Mouse (Mus musculus) MEL (cell line): ENCODE measurements at regions not wholly inside any gene's neighbourhood (a gene's known extent, or its start where the extent isn't known, plus 50 kb on each side); places are given as distances from the start of the nearest gene placed in this dataset.

Experiments
- DNase-seq: peaks from one replicate; pipeline ENCODE4 v3.0.0; 2011; ENCODE audit warnings: low read depth, low spot score
- H3K27ac ChIP-seq: 2 replicates; pipeline ENCODE4 v1.5.1; 2012; ENCODE audit warnings: low read depth, mild to moderate bottlenecking, control low read depth, low read length, moderate library complexity; ENCODE audit not compliant: control insufficient read depth
- H3K27me3 ChIP-seq, 2 experiments: fragments of 150-350 bp in 1 of 2; sonication (generic) in 1 of 2; 2 replicates each; pipeline ENCODE4 v1.6.1; 2012; ENCODE audit warnings: low read length in 2 of 2, mild to moderate bottlenecking in 2 of 2, improper control_type of control experiment in 1 of 2, moderate library complexity in 1 of 2; ENCODE audit not compliant: insufficient read depth in 2 of 2, control insufficient read depth in 1 of 2
- H3K36me3 ChIP-seq, 2 experiments: 2 replicates each; pipeline ENCODE4 v1.6.1; 2012 to 2014; ENCODE audit warnings: low read length in 2 of 2, improper control_type of control experiment in 1 of 2, inconsistent platforms in 1 of 2, mild to moderate bottlenecking in 1 of 2; ENCODE audit not compliant: insufficient read depth in 2 of 2, control insufficient read depth in 1 of 2
- H3K4me1 ChIP-seq, 2 experiments: fragments of 150-350 bp in 1 of 2; sonication (generic) in 1 of 2; 2 replicates each; pipeline ENCODE4 v1.6.1; 2012; ENCODE audit warnings: low read length in 2 of 2, improper control_type of control experiment in 1 of 2, mild to moderate bottlenecking in 1 of 2; ENCODE audit not compliant: insufficient read depth in 2 of 2, control insufficient read depth in 1 of 2
- H3K4me3 ChIP-seq, 2 experiments: fragments of 150-350 bp in 1 of 2; sonication (generic) in 1 of 2; 2 replicates each; pipeline ENCODE4 v1.5.1; 2012; ENCODE audit warnings: low read depth in 2 of 2, low read length in 2 of 2, mild to moderate bottlenecking in 2 of 2, moderate library complexity in 2 of 2, control low read depth in 1 of 2, improper control_type of control experiment in 1 of 2; ENCODE audit not compliant: control insufficient read depth in 1 of 2, insufficient read depth in 1 of 2
- H3K79me2 ChIP-seq: 2 replicates; pipeline ENCODE4 v1.6.1; 2012; ENCODE audit warnings: mild to moderate bottlenecking, low read length, moderate library complexity; ENCODE audit not compliant: control insufficient read depth, poor library complexity, insufficient read depth
- H3K9ac ChIP-seq: 2 replicates; pipeline ENCODE4 v1.6.1; 2012; ENCODE audit warnings: low read depth, mild to moderate bottlenecking, control low read depth, low read length, moderate library complexity; ENCODE audit not compliant: control insufficient read depth, poor library complexity, severe bottlenecking
- H3K9me3 ChIP-seq: fragments of 150-350 bp; sonication (generic); replicated peaks from 2 replicates; pipeline ENCODE4 v1.6.1; 2012; ENCODE audit warnings: mild to moderate bottlenecking, low read length, improper control_type of control experiment, moderate library complexity; ENCODE audit not compliant: insufficient read depth
- BHLHE40 ChIP-seq: IDR thresholded peaks from 2 replicates; pipeline ENCODE4 v1.6.1; 2012; ENCODE audit warnings: low read depth, mild to moderate bottlenecking, inconsistent platforms, low read length, improper control_type of control experiment, borderline replicate concordance
- CHD2 ChIP-seq: IDR thresholded peaks from 2 replicates; pipeline ENCODE4 v1.6.1; 2011; ENCODE audit warnings: low read length, improper control_type of control experiment
- ELF1 ChIP-seq: IDR thresholded peaks from 2 replicates; pipeline ENCODE4 v1.6.1; 2014; ENCODE audit warnings: low read depth, mild to moderate bottlenecking, inconsistent platforms, low read length, improper control_type of control experiment, moderate library complexity
- EP300 ChIP-seq, 2 experiments: IDR thresholded peaks; 2 replicates each; pipeline ENCODE4 v1.6.1; 2011; ENCODE audit warnings: improper control_type of control experiment in 2 of 2, low read length in 2 of 2, low read depth in 1 of 2, mild to moderate bottlenecking in 1 of 2
- GABPA ChIP-seq: IDR thresholded peaks from 2 replicates; pipeline ENCODE4 v1.6.1; 2012; ENCODE audit warnings: low read depth, mild to moderate bottlenecking, inconsistent platforms, low read length, improper control_type of control experiment, moderate library complexity
- JUND ChIP-seq: IDR thresholded peaks from 2 replicates; pipeline ENCODE4 v1.6.1; 2011; ENCODE audit warnings: low read depth, mild to moderate bottlenecking, improper control_type of control experiment, low read length
- MAFK ChIP-seq: IDR thresholded peaks from 2 replicates; pipeline ENCODE4 v1.6.1; 2011; ENCODE audit warnings: low read depth, mild to moderate bottlenecking, low read length, improper control_type of control experiment, borderline replicate concordance
- MEF2A ChIP-seq: IDR thresholded peaks from 2 replicates; pipeline ENCODE4 v1.6.1; 2014; ENCODE audit warnings: low read depth, mild to moderate bottlenecking, inconsistent platforms, low read length, improper control_type of control experiment; ENCODE audit not compliant: poor library complexity, insufficient replicate concordance, severe bottlenecking; ENCODE audit errors: extremely low read depth
- MYC ChIP-seq: IDR thresholded peaks from 2 replicates; pipeline ENCODE4 v1.6.1; 2011; ENCODE audit warnings: low read depth, mild to moderate bottlenecking, low read length, improper control_type of control experiment, moderate library complexity
- NELFE ChIP-seq: IDR thresholded peaks from 2 replicates; pipeline ENCODE4 v1.6.1; 2011; ENCODE audit warnings: low read depth, low read length, improper control_type of control experiment
- NRF1 ChIP-seq: IDR thresholded peaks from 2 replicates; pipeline ENCODE4 v1.6.1; 2014; ENCODE audit warnings: low read depth, mild to moderate bottlenecking, inconsistent platforms, low read length, improper control_type of control experiment, moderate library complexity; ENCODE audit not compliant: poor library complexity, insufficient read depth, severe bottlenecking
- SIN3A ChIP-seq: IDR thresholded peaks from 2 replicates; pipeline ENCODE4 v1.6.1; 2012; ENCODE audit warnings: low read length, improper control_type of control experiment, inconsistent platforms

DNA sequence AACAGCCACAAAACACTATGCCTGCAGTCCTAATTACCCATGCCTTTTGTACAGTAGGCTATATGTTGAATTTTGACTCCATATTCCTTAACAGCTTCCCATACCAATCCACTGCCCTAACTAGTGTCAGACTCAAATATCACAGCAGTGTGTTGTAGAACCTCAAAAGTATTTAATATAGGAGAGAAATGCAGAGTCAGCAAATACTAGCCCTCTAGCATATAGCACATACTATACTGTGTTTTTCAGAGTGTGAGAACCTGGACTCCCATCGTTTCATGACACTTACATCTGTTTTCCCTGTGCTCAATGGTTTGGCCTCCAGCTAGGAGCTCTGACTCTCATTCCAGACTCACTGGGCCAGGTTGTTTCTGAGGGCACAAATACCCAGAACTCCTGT, 236.1 kb upstream of the Il12b start:
- no peaks in the 10 kb centered on the region for H3K36me3 ChIP-seq
- TF ChIP-seq MEF2A (no peak), MAFK (0 out of 2 replicates have a peak, but pooled peaks have one; percentile 52)
- H3K9me3 ChIP-seq = no peaks in the 10 kb centered on the region
- no peaks in the 10 kb centered on the region for H3K27me3 ChIP-seq
- H3K4me3 ChIP-seq = no peak overlapping the region
- no peak for DNase-seq
- H3K27ac ChIP-seq = no peak overlapping the region
- no peak overlapping the region for H3K9ac ChIP-seq
- no peaks in the 10 kb centered on the region for H3K4me1 ChIP-seq
- no peaks in the 10 kb centered on the region for H3K79me2 ChIP-seq

DNA sequence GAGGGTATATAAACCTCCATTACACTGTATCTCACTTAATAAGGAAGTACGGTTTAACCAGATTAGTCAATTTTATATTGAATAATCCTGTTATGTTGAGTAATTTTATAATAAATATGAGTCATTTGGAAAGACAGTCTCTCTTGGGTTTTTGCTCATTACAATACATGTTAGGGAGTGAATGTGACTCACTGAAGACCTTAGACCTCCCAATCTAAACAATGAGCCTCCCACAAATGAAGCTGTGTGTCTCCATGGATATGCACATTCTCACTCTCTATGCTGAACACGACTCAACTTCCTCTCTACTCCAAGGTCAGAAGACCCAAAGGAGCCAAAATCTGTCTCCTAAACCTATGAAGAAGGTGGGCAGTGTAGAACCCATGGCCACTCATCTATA, 235.7 kb upstream of the Il12b start:
- no peak overlapping the region for H3K4me3 ChIP-seq
- no peaks in the 10 kb centered on the region for H3K36me3 ChIP-seq
- TF ChIP-seq SIN3A (no peak), NELFE (no peak), MEF2A (no peak), BHLHE40 (no peak), EP300 (IDR thresholded peaks at IDR 0.05; ENCODE audit: low read depth in 1 of 2, low read length in 2 of 2) (no peak), GABPA (no peak), MYC (no peak)
- no peaks in the 10 kb centered on the region for H3K9me3 ChIP-seq
- no peak overlapping the region for H3K9ac ChIP-seq
- no peaks in the 10 kb centered on the region for H3K4me1 ChIP-seq
- H3K27me3 ChIP-seq = no peaks in the 10 kb centered on the region
- no peaks in the 10 kb centered on the region for H3K79me2 ChIP-seq
- no peak for DNase-seq
- no peak overlapping the region for H3K27ac ChIP-seq

DNA sequence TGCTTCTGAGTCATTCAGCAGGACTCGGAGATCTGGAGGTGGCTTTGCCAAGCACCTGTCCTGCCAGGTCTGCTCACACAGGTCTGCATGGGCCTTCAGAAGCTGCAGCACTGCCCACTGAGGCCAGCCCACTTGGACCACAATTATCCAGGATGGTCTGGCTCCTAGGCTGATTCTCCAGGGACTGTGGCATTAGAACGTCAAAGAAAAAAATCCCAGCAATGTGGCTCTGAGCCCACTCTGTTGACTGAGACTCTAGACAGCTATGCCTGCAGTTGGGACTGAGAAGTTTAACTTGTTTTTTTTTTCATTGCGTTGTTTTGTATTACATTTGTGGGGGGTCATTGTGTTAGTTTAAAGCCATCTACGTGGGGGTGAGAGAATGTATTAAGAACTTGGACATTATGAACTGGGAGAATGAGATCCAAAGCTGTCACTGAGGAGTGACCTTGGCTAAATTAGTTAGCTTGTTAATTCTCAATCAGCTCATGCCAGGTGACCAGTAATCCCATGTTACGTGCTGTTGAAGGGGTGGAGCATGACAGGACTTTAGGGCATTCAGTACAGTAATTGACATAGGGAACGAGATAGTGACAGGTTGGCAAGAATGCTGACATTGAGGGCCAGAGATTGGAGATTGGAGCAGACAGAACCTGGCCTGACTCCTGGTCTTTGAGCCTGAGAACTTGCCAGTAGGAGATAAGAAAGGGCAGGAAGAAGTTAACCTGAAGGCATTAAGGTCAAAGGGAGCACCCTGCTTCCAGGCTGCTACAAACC, 232.0 kb upstream of the Il12b start:
- Histone ChIP-seq H3K27me3 (no peaks in the 10 kb centered on the region), H3K9ac (no peak overlapping the region)
- no peak for DNase-seq

More for the DNA sequence above, 232.0 kb upstream of the Il12b start:
- TF ChIP-seq NRF1 (no peak), ELF1 (no peak), JUND (no peak), CHD2 (no peak)
- H3K4me3 ChIP-seq = no peak overlapping the region
- no peaks in the 10 kb centered on the region for H3K36me3 ChIP-seq
- H3K79me2 ChIP-seq = no peaks in the 10 kb centered on the region
- H3K9me3 ChIP-seq = no peaks in the 10 kb centered on the region
- no peak overlapping the region for H3K27ac ChIP-seq
- no peaks in the 10 kb centered on the region for H3K4me1 ChIP-seq
